Mouse (Mus musculus) A20 (cell line): ENCODE results near the gene Gjd3.

ENCODE experiments used
- DNase-seq: peaks from one replicate; pipeline ENCODE4 v3.0.0-alpha.2; 2011; ENCODE audit warnings: low read depth, low spot score

Gjd3 gene

DNA sequence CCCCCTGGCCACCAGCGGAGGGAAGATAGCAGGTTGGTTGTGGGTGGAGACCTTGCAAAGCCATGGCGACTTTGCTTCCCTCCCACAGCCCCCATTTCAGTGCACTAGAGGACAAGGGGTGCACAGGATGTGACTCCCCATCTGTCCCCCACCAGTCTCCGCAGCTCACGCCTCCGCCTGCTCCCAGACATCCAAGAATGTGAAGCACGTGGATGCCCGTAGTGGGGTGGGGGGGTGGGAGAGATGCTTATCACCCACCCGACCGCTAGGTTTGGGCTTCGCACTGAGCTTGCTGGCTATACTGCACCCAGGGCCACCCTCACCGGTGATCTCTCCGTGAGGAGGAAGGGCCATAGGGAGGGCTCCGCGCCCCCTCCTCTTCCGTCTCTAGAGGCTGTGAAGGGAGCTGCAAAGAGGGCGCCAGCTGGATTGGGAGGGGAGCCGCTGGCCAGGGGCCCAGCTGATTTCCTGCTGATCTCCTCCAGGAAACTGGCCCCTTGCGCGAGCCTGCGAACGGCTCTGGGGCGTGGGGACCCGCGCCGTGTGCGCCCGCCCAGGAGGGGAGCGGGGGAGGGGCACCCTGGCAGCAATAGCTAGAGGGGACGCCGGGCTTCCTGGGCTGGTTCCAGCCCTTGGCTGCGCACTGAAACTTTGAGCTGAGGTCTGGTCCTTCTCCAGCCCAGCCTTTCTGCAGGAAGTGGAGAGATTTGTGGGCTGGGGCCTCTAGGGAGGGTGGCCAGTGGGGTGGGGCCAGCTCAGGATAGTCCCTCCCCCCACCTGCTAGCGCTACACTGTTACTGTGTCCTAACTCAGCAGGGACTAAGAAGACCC is 19.4 kb downstream of the Gjd3 start:
- no peak for DNase-seq

DNA sequence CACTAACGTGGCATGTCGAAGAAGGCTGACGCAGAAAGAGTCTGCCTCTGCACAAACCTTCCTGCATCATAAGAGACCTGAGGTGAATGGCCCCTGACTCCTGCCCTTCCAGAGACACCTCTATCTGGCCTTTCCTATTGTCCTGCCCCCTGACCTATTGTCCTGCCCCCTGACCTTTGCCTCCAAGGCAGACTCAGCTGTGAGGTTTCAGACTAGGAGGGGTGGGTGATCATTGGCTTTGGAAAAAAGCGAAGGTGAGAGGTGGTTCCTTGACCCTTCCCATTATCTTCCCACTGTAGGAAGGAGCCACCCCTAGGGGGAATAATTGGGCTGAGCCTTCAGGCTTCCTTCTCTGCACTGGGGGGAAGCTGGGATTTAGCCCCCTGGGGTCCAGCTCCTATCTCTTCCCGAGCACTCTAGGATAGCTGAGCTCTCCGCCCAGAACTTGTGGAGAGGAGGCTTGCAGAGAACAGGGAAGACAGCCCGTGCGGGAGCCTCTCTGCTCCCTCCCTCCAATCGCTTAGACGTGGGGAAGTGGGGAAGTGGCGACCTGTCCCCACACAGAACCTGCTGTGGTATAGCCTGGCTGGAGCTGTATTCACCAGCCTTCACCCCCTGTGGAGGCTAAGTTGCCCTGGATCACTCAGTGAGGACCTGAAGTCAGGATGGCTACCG is 20.3 kb downstream of the Gjd3 start:
- no peak for DNase-seq

- DNase-seq: peak; percentile 26
These were observed 21.1 kb downstream of the Gjd3 start for GRCm38 (mm10) chr11:98961766-98962165.

GRCm38 (mm10) chr11:98961051-98961592 is 21.7 kb downstream of the Gjd3 start:
- no peak for DNase-seq

GRCm38 (mm10) chr11:98960313-98960906 is 22.4 kb downstream of the Gjd3 start:
- DNase-seq: no peak

DNA sequence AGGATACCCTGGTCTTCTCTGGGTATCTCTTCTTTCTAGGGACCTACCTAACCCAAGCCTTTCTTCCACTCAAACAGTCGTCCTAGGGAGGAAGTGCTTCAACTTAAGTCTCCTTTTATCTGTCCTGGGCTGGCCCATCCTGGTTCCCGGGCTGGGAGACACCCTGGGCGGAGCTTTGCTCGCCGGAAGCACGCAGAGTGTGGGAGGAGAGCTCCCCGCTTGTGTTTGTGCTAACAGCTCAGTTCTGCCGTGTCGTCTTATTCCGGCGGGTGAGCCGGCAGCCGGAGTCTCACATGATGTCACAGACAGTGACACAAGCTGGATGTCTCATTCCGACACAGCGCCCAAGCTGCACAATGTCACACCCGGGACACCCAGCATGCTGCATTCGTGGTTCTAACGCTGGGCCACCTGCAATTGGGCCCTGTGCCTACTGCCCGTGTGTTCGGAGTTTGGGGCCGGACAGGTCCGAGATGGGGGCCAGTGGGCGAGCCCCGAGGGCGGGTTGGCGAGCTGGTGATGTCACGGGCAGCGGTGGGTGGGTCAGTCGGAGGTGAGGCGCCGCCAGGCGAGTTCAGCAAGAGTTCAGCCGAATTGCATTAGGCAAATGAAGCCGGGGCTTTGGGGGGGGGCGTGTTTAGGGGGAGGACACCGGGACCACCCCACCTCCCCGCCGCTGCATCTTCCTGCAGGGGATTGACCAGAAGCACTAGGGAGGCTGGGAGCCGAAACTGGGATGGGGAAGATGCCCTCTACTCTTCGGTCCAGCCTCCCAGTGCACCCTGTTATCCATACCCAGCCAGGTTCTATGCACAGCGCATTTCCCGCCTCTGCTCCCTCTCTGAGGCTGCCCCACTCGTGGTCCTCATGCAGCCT is 23.1 kb downstream of the Gjd3 start:
- no peak for DNase-seq

DNA sequence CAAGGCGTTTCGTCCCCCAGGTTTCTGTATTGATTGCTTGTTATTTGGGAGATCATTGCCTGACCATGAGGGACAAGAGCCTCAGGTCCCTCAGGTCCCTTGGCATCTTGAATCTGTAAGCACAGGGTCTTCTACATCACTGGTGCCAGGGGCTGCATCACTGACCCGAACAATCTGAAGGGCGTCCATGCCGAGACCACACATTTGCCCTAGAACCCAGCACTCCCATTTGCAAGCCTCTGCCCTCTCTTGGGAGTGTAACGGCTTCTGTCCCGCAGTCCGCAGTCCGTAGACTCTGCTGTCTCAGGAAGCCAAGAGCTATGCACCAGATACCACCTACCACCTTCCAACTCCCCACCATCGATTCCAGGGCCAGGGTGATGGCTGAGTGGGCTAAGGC is 26.5 kb downstream of the Gjd3 start:
- no peak for DNase-seq

DNA sequence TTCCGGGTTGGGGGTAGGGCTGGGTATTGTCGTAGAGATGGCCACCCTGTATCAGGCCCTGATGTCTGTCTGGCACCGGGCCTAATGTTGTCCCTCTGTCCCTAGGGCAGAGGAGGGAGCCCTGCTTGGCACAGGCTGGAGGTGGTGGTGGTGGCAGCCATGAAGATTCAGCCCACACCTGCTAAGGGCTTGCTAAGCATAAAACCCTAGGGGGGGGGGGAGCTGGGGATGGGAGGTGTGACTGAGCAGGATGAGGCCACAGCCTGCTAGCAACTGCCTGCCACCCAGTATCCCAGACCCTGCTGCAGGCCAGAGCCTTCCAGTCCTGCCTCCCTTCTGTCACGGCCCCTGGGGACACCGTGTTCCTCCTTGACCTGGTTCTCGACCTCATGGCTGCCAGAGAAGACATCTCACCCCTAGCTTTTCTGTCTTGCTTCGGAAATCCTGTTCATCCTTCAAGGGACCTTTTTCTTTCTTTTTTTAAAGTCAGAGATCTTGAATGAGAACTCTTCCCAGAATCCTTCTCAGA is 27.0 kb downstream of the Gjd3 start:
- no peak for DNase-seq

- DNase-seq: no peak
These were observed 27.8 kb downstream of the Gjd3 start for GRCm38 (mm10) chr11:98954801-98955706.

GRCm38 (mm10) chr11:98954373-98954772 is 28.4 kb downstream of the Gjd3 start:
- peak; percentile 41 for DNase-seq

GRCm38 (mm10) chr11:98953835-98954320 is 28.9 kb downstream of the Gjd3 start:
- no peak for DNase-seq

GRCm38 (mm10) chr11:98953361-98953760 is 29.5 kb downstream of the Gjd3 start:
- DNase-seq: no peak

- DNase-seq: no peak
These were observed 30.1 kb downstream of the Gjd3 start for GRCm38 (mm10) chr11:98952736-98953135.

- DNase-seq: no peak
These were observed 30.7 kb downstream of the Gjd3 start for GRCm38 (mm10) chr11:98952111-98952510.

DNA sequence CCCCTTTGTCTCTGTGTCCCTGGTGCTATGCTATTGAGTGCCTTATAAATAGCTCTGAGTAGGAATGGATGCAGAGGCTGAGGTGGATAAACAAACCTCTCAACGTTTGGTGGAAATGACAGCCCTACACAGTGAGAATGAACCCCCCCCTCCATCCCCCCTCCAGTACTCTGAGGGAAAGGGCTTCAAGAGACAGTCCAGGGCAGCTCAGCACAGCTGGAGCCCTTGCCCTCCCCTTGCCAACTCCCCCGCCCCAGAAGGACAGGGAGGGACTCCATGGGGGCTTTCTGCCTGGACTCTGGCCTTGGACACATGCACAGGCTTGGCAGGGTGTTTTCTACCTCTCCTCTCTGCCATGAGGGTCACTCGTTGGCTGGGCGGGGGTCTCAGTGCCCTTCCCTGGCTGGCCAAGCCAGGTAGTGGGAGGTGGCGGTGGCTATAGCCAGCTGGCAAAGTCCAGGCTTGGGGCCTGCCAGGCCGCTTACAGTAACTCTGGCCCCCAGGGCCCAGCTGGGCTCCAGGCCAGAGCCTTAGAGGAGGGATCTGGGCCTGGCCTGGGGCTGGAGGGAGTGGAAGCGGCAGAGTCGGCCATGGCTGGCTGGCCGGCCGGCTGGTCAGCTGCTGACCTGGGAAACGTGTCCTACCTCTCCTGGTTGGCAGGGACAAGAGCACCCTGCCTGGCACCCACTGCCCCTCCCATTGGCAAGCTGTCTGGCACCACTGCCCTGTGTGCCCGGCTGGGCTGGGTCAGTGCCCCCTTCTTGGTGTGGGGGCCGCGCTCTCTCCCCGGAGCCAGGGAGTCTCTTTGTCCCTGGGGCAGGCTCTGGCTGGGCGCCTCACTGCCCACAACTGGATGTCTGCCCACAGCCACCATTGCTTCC is 31.6 kb downstream of the Gjd3 start:
- no peak for DNase-seq

GRCm38 (mm10) chr11:98950484-98950883 is 32.3 kb downstream of the Gjd3 start:
- no peak for DNase-seq

- no peak for DNase-seq
These were observed 32.8 kb downstream of the Gjd3 start for GRCm38 (mm10) chr11:98949958-98950460.

- no peak for DNase-seq
These were observed 33.4 kb downstream of the Gjd3 start for GRCm38 (mm10) chr11:98949242-98949957.
